Mouse (Mus musculus) A20 (cell line): ENCODE results near the gene Mtln.

Source experiments
- DNase-seq: peaks from one replicate; pipeline ENCODE4 v3.0.0-alpha.2; 2011; ENCODE audit warnings: low read depth, low spot score

The Mtln gene

DNA sequence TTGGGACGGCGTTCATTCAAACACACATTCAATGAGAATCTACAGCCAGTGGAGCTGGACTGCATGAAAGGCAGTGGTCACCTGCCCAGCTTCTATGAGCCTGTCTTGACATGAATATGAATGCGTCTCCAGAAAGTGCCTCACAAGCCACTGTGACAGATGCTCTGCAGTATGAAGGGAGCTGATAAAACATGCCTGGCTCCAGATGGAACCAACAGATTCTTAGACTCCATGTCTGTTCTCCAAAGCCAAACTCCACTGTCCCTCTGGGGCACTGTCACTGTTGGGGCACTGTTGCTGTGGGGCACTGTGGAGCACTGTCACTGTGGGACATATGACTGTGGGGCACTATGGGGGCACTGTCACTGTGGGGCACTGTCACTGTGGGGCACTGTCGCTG lies 38.2 kb downstream of the Mtln start:
- no peak for DNase-seq

DNA sequence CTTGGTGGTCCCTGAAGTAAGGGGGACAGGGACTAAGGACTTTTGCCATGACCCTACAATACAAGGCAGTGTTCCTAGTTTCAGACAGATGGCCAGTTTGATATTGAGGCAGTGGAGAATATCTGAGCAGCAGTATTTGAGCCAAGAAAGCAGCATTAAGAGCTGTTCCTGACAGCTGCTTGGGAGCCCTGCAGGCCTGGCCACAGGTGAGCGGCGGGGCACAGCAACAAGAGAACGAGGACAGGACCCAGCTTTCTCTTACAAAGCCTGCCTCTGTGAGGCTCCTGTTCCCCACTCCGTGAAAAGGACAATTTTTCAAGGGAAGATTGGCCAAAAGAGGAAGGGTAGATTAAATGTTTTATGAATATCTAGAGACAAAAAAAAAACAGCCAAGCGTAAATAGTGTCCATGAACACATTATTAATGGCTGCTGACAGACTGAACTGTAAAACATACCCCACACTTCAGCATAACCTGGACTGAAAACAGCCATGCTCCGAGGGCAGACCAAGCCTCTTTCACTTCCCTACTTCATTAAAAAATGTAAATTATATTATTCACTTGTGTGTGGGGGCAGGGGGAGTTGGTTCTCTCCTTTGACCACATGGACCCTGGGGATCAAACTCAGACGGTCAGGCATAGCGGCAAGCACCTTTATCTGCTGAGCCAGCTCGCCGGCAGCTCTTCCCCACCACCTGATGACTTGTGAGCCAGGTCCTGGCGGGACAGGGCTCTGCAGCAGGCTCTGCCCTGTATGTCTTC lies 40.3 kb downstream of the Mtln start:
- peak; percentile 61 for DNase-seq

DNA sequence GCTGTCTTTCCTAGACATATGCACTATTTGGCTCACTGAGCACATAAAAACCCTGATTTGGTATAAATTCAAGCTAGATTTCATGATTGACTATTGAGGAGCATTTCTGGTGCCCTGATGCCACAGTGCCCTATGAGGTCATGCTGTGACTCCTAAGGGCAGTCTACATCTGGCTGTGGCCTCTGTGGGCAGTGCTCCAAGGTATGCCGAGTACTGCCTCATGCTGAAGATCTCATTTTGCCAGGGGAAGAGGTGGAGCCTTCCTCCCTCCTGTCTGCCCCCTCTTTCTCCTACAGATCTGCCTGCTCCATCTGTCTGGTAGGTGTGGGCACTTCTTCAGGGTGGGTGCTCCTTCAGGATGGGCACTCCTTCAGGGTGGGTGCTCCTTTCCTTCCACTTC lies 42.9 kb downstream of the Mtln start:
- no peak for DNase-seq

DNA sequence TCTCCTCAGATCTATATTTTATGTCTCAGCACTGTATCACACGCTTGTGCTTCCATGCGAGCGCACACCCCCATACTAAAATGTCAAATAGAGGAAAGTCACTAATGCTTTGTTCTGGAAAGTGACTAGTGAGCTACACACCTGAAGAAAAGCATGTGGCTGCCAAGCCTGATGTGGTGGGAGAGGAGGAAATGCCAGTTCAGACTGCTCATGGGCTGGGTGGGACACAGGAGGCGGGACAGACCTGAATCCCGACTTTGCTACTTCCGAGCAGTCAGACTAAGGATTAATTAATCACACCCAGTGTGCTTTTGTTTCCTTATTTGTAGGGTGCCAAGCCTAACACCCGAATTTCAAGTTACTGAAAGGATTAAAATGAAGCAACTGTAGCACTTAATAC lies 44.0 kb downstream of the Mtln start:
- no peak for DNase-seq

DNA sequence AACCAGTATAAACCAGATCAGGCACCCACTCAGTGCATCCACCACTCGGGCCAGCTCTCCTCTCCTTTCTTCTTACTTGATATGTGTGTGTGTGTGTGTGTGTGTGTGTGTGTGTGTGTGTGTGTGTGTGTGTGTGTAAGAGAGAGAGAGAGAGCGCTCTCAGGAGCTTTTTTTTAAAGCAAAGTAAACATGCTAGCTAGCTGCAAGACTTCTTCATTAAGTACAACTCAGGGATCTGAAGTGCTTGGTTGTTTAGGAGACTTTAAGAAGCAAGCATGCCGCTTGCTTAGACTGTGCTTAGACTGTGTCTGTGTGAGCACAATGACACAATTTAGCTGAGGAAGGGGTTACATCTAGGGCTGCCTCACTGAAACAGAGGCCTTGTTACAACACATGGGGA lies 49.7 kb downstream of the Mtln start:
- no peak for DNase-seq
